ENCODE assay signal across 8 mouse cellular contexts in genomic region chr9:20830901-20831643, GRCm38 (mm10). TPM values are rescaled to one million over a fixed set of nuclear protein-coding genes. Genes with fewer than 3 reads are reported as not detected.
DNase-seq lines count a peak whose midpoint lies in the region; ATAC-seq and TF ChIP-seq lines count a peak whose summit lies in the region.

No protein-coding gene starts in this region.

- peak; percentile 82 for DNase-seq in ES-E14 (ENCODE audit: low read depth, low spot score)
- peak; percentile 89 for DNase-seq in cerebellum, adult 11 months
- peak; percentile 96 for DNase-seq in forebrain, embryonic 14.5 days (ENCODE audit: low spot score)
- peak; percentile 98 to 99 for DNase-seq in heart, postnatal 10 days
- peak; percentile 52 for DNase-seq in large intestine, adult 2 months (ENCODE audit: low read depth, low spot score)
- DNase-seq in lung, adult 2 months, result peak; percentile 90
- peak; percentile 34 to 50 for DNase-seq in thymus, adult 18-20 months

- no peaks in the 10 kb centered on the region for H3K27me3 ChIP-seq in forebrain, embryonic 14.5 days (replicated peaks; ENCODE audit: control insufficient read depth, insufficient read depth, low read length)

- H3K27ac ChIP-seq in ES-E14 (ENCODE audit: insufficient read depth, low read depth, low read length, poor library complexity, severe bottlenecking), result no peak overlapping the region
- no peak overlapping the region for H3K27ac ChIP-seq in forebrain, embryonic 14.5 days (ENCODE audit: low read depth, low read length)
- H3K27ac ChIP-seq in olfactory bulb, adult 2 months (ENCODE audit: insufficient read depth, low read depth, low read length), result no peak overlapping the region

- H3K4me1 ChIP-seq in ES-E14 (ENCODE audit: control insufficient read depth in 2 of 2, insufficient read depth in 2 of 2, low read length in 2 of 2, poor library complexity in 1 of 2), result peaks cover 0 to 7% of the 10 kb centered on the region in 2 experiments; a peak in 1 of 4 replicates
- H3K4me1 ChIP-seq in forebrain, embryonic 14.5 days (ENCODE audit: control insufficient read depth, insufficient read depth, low read length), result no peaks in the 10 kb centered on the region
- H3K4me1 ChIP-seq in lung, adult 2 months (ENCODE audit: control insufficient read depth, insufficient read depth, low read length), result no peaks in the 10 kb centered on the region
- H3K4me1 ChIP-seq in olfactory bulb, adult 2 months (ENCODE audit: control insufficient read depth, insufficient read depth, low read length), result peaks cover 3% of the 10 kb centered on the region

- TF ChIP-seq POLR2A in lung, adult 2 months (IDR thresholded peaks at IDR 0.05; ENCODE audit: borderline replicate concordance, extremely low read depth, low read depth, low read length), result no peak
- TF ChIP-seq POLR2A in olfactory bulb, adult 2 months (IDR thresholded peaks at IDR 0.05; ENCODE audit: insufficient read depth, low read depth, low read length), result no peak

- no peak overlapping the region for H3K4me2 ChIP-seq in forebrain, embryonic 14.5 days (ENCODE audit: low read length)

- no peaks in the 10 kb centered on the region for H3K9me3 ChIP-seq in ES-E14 (ENCODE audit: control insufficient read depth, insufficient read depth, low read depth, low read length)
- no peaks in the 10 kb centered on the region for H3K9me3 ChIP-seq in forebrain, embryonic 14.5 days (replicated peaks; ENCODE audit: control insufficient read depth, low read length)

- H3K36me3 ChIP-seq in ES-E14 (ENCODE audit: control insufficient read depth, insufficient read depth, low read length, poor library complexity, severe bottlenecking), result no peaks in the 10 kb centered on the region
- H3K36me3 ChIP-seq in forebrain, embryonic 14.5 days (ENCODE audit: control insufficient read depth, insufficient read depth, low read length), result no peaks in the 10 kb centered on the region

- in situ Hi-C loops in ES-E14 (cut with MboI; ENCODE audit: low sequenced_read_pairs in 2 of 2, unreplicated experiment in 2 of 2), result loop anchor here in 1 of 2 experiments (10.0 kb wide), 1 partner anchor 96 kb away; no protein-coding TSS in a partner anchor

- 15% methylated on average over 19 of the region's 19 CpGs for WGBS in forebrain, embryonic 14.5 days
- WGBS in large intestine, adult 2 months, result 16% methylated on average over 19 of the region's 19 CpGs
- 14% methylated on average over 19 of the region's 19 CpGs for WGBS in lung, adult 2 months
- 16% methylated on average over 19 of the region's 19 CpGs for WGBS in olfactory bulb, adult 2 months

- ATAC-seq in forebrain, embryonic 14.5 days, result peak; percentile 95

- TF ChIP-seq CTCF in lung, adult 2 months (IDR thresholded peaks at IDR 0.05; ENCODE audit: insufficient read depth, low read length), result peak; percentile 80
- peak; percentile 96 for TF ChIP-seq CTCF in olfactory bulb, adult 2 months (IDR thresholded peaks at IDR 0.05; ENCODE audit: insufficient read depth, low read depth, low read length)

- peak overlapping the region in 1 of 2 experiments; percentile 7; a peak in 1 of 4 replicates for H3K4me3 ChIP-seq in ES-E14 (ENCODE audit: insufficient read depth in 1 of 2, low read depth in 1 of 2, low read length in 2 of 2, poor library complexity in 1 of 2, severe bottlenecking in 1 of 2)
- H3K4me3 ChIP-seq in forebrain, embryonic 14.5 days (ENCODE audit: low read depth, low read length), result no peak overlapping the region
- H3K4me3 ChIP-seq in lung, adult 2 months (replicated peaks; ENCODE audit: extremely low read depth, low read depth, low read length), result no peak overlapping the region
- H3K4me3 ChIP-seq in olfactory bulb, adult 2 months (ENCODE audit: insufficient read depth, low read depth, low read length), result no peak overlapping the region

- peak overlapping the region; percentile 46; the same call in 1 of the 2 replicates for H3K9ac ChIP-seq in ES-E14 (ENCODE audit: insufficient read depth, low read depth, low read length, poor library complexity, severe bottlenecking)
- peak overlapping the region; percentile 29; the same call in 1 of the 2 replicates for H3K9ac ChIP-seq in forebrain, embryonic 14.5 days (ENCODE audit: low read length)

- intact Hi-C loops in heart, postnatal 10 days (cut with DNase I), result loop anchor here (1.0 to 10.0 kb wide), 3 partner anchors 91 to 366 kb away; partner anchors contain the start of gene Zfp26

TF ChIP-seq in ES-E14, 5 proteins besides CTCF, POLR2A, EP300 and RAD21:
- TF ChIP-seq HCFC1 (IDR thresholded peaks at IDR 0.05; ENCODE audit: borderline replicate concordance, insufficient read depth, low read length) (no peak), CHD2 (IDR thresholded peaks at IDR 0.05; ENCODE audit: low read depth, low read length) (no peak), ZNF384 (IDR thresholded peaks at IDR 0.05; ENCODE audit: low read depth, low read length) (no peak), MAFK (IDR thresholded peaks at IDR 0.05; ENCODE audit: insufficient read depth, low read depth, low read length) (no peak), ZC3H11A (IDR thresholded peaks at IDR 0.05; ENCODE audit: borderline replicate concordance, low read depth, low read length) (peak; percentile 21; the same call in 1 of the 2 replicates)

RNA-seq across cellular contexts. Expression of gene Rdh8, which starts 12.8 kb away (rescaled TPM):
- not detected in 2 replicates for total RNA-seq in ES-E14 (2012; rRNA removed)
- polyA plus RNA-seq in forebrain, embryonic 14.5 days (2014; fragmentation: Nextera tagmentation; extraction: Ambion mirVana), result not detected in 2 replicates
- total RNA-seq in heart, postnatal 10 days (2021), result not detected
- not detected in 2 replicates for polyA plus RNA-seq in large intestine, adult 2 months (2012; rRNA removed)
- not detected in 2 replicates for polyA plus RNA-seq in lung, adult 2 months (2012; rRNA removed)
- polyA plus RNA-seq in olfactory bulb, adult 2 months (2012; ENCODE audit: insufficient read depth, insufficient read length, low replicate concordance, missing spikeins), result not detected in 2 replicates

RNA-seq across cellular contexts. Expression of gene Col5a3, which starts 16.2 kb away (rescaled TPM):
- total RNA-seq in ES-E14 (2012; rRNA removed), result 2.3 TPM in 2 replicates
- 0.18 and 0.45 TPM in 2 replicates for polyA plus RNA-seq in forebrain, embryonic 14.5 days (2014; fragmentation: Nextera tagmentation; extraction: Ambion mirVana)
- 10 to 100 TPM; 22.2 to 25.4 TPM for total RNA-seq in heart, postnatal 10 days (2021)
- polyA plus RNA-seq in large intestine, adult 2 months (2012; rRNA removed), result 3.9 and 4.5 TPM in 2 replicates
- 4.0 and 4.6 TPM in 2 replicates for polyA plus RNA-seq in lung, adult 2 months (2012; rRNA removed)
- not detected in 2 replicates for polyA plus RNA-seq in olfactory bulb, adult 2 months (2012; ENCODE audit: insufficient read depth, insufficient read length, low replicate concordance, missing spikeins)

RNA-seq across cellular contexts. Expression of gene A230050P20Rik, which starts 37.4 kb away (rescaled TPM):
- total RNA-seq in ES-E14 (2012; rRNA removed), result 8.3 and 16.5 TPM in 2 replicates
- polyA plus RNA-seq in forebrain, embryonic 14.5 days (2014; fragmentation: Nextera tagmentation; extraction: Ambion mirVana), result 0.62 and 1.2 TPM in 2 replicates
- 1 to 10 TPM; 6.5 to 7.2 TPM for total RNA-seq in heart, postnatal 10 days (2021)
- 17.5 and 28.1 TPM in 2 replicates for polyA plus RNA-seq in large intestine, adult 2 months (2012; rRNA removed)
- polyA plus RNA-seq in lung, adult 2 months (2012; rRNA removed), result 95.9 and 105 TPM in 2 replicates
- 183 TPM in 1 of 2 replicates, not detected in the other for polyA plus RNA-seq in olfactory bulb, adult 2 months (2012; ENCODE audit: insufficient read depth, insufficient read length, low replicate concordance, missing spikeins)

RNA-seq across cellular contexts. Expression of gene Angptl6, which starts 48.5 kb away (rescaled TPM):
- 4.1 and 4.4 TPM in 2 replicates for total RNA-seq in ES-E14 (2012; rRNA removed)
- polyA plus RNA-seq in forebrain, embryonic 14.5 days (2014; fragmentation: Nextera tagmentation; extraction: Ambion mirVana), result 15.5 TPM in 2 replicates
- total RNA-seq in heart, postnatal 10 days (2021), result 1 to 10 TPM; 1.7 to 1.8 TPM
- polyA plus RNA-seq in large intestine, adult 2 months (2012; rRNA removed), result 3.7 and 4.0 TPM in 2 replicates
- polyA plus RNA-seq in lung, adult 2 months (2012; rRNA removed), result 2.8 and 3.5 TPM in 2 replicates
- polyA plus RNA-seq in olfactory bulb, adult 2 months (2012; ENCODE audit: insufficient read depth, insufficient read length, low replicate concordance, missing spikeins), result not detected in 2 replicates

RNA-seq across cellular contexts. Expression of gene Ppan, which starts 56.9 kb away (rescaled TPM):
- 179 and 287 TPM in 2 replicates for total RNA-seq in ES-E14 (2012; rRNA removed)
- 44.1 and 49.6 TPM in 2 replicates for polyA plus RNA-seq in forebrain, embryonic 14.5 days (2014; fragmentation: Nextera tagmentation; extraction: Ambion mirVana)
- total RNA-seq in heart, postnatal 10 days (2021), result 10 to 100 TPM; 13.2 to 13.9 TPM
- 49.0 and 60.7 TPM in 2 replicates for polyA plus RNA-seq in large intestine, adult 2 months (2012; rRNA removed)
- 36.2 and 49.8 TPM in 2 replicates for polyA plus RNA-seq in lung, adult 2 months (2012; rRNA removed)
- not detected in 2 replicates for polyA plus RNA-seq in olfactory bulb, adult 2 months (2012; ENCODE audit: insufficient read depth, insufficient read length, low replicate concordance, missing spikeins)

Comparison
In these comparisons a context has a peak if more than half of its experiments do, and no peak if none do; other contexts are left out.
1. DNase-seq: peak in every context shown above with its lines; median percentile 98 in heart, postnatal 10 days; 96 in forebrain, embryonic 14.5 days; 90 in lung, adult 2 months; 89 in cerebellum, adult 11 months; 82 in ES-E14; 52 in large intestine, adult 2 months; 42 in thymus, adult 18-20 months.